Mouse (Mus musculus) kidney, adult 2 months (tissue): ENCODE results near the gene Isg15.

Experiments used
- CTCF ChIP-seq: fragments of 200-500 bp; conservative IDR thresholded peaks from 2 replicates; pipeline ENCODE4 v1.5.1; 2011; ENCODE audit warnings: low read depth, mild to moderate bottlenecking, control low read depth, low read length, moderate library complexity, mixed read lengths; ENCODE audit not compliant: insufficient read depth, insufficient read length
- POLR2A ChIP-seq: fragments of 200-500 bp; IDR thresholded peaks from one replicate; pipeline ENCODE4 v1.6.1; 2011; ENCODE audit warnings: low read depth, low read length, control low read depth

- TF ChIP-seq CTCF (no peak), POLR2A (no peak)
Observed at GRCm38 (mm10) chr4:156227752-156228392, 27.3 kb upstream of the Isg15 start.
